Mouse (Mus musculus) heart, embryonic 16.5 days (tissue): ENCODE measurements around the gene P2rx3. TPM values are rescaled to one million over a fixed set of nuclear protein-coding genes. Genes with fewer than 3 reads are reported as not detected.

Experiments used
- ATAC-seq: fragments of 200-750 bp; cut with Nextera tagmentation; replicated peaks from 2 replicates; pipeline ENCODE4 v1.8.0; 2017; ENCODE audit warnings: moderate number of reproducible peaks; ENCODE audit not compliant: insufficient read depth, low FRiP score; ENCODE audit errors: extremely low read depth
- H3K27ac ChIP-seq: fragments of 300-500 bp; sonication (generic); 2 replicates; pipeline ENCODE4 v1.5.1; 2014; ENCODE audit warnings: mild to moderate bottlenecking, low read length, control low read depth, moderate library complexity
- H3K27me3 ChIP-seq: fragments of 300-500 bp; sonication (generic); 2 replicates; pipeline ENCODE4 v1.6.1; 2014; ENCODE audit warnings: low read length, mixed read lengths; ENCODE audit not compliant: control insufficient read depth, insufficient read depth
- H3K36me3 ChIP-seq: fragments of 300-500 bp; sonication (generic); 2 replicates; pipeline ENCODE4 v1.6.1; 2014; ENCODE audit not compliant: control insufficient read depth, insufficient read depth
- H3K4me1 ChIP-seq: fragments of 300-500 bp; sonication (generic); 2 replicates; pipeline ENCODE4 v1.6.1; 2014; ENCODE audit warnings: low read length, mixed read lengths; ENCODE audit not compliant: control insufficient read depth, insufficient read depth
- H3K4me2 ChIP-seq: fragments of 300-500 bp; sonication (generic); 2 replicates; pipeline ENCODE4 v1.6.1; 2014; ENCODE audit warnings: low read depth, mild to moderate bottlenecking, control low read depth, low read length
- H3K4me3 ChIP-seq: fragments of 300-500 bp; sonication (generic); 2 replicates; pipeline ENCODE4 v1.5.1; 2014; ENCODE audit warnings: mild to moderate bottlenecking, control low read depth, low read length
- H3K9ac ChIP-seq: fragments of 300-500 bp; sonication (generic); 2 replicates; pipeline ENCODE4 v1.6.1; 2014; ENCODE audit warnings: low read length, control low read depth
- H3K9me3 ChIP-seq: fragments of 300-500 bp; sonication (generic); replicated peaks from 2 replicates; pipeline ENCODE4 v1.6.1; 2016; ENCODE audit warnings: low read length; ENCODE audit not compliant: control insufficient read depth
- WGBS: fragments of 180-500 bp; shearing (Covaris S2); extraction: QIAGEN DNeasy Blood & Tissue Kit; methylation state at CpG from one replicate; pipeline ENCODE4 v1.1.7; 2014; 5-methylcytosine and 5-hydroxymethylcytosine counted together
- polyA plus RNA-seq: library from polyadenylated mRNA; unstranded; fragments of >200 nt; fragmentation: Nextera tagmentation; extraction: Ambion mirVana; gene quantifications from 2 replicates; pipeline ENCODE4 v1.2.1, GENCODE M21; 2015

Gene P2rx3
- polyA plus RNA-seq, 1 experiment from 2014 or later: 0.79 TPM

DNA sequence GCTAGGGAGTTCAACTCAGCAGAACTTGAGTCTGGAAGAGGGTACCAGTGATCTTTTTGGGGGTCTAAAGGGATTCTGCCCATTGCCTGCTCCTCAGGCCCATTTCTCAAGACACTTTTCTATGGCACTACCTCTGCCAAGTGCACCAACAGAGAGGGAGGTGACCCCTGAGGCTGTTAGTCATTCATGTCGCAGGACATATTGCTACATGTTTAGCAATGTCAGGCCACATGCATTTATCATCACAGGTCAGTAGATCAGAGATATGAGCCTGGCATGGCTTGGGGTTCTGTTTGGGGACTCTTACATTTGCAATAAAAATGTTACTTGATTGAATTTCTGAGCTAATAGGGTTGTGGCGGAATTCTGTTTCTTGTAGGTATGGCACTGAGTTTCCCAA is 61.7 kb downstream of the P2rx3 start:
- H3K36me3 ChIP-seq: no peaks in the 10 kb centered on the region
- H3K9ac ChIP-seq: no peak overlapping the region
- H3K4me2 ChIP-seq: no peak overlapping the region
- H3K4me1 ChIP-seq: no peaks in the 10 kb centered on the region
- no peak for ATAC-seq
- 85% methylated on average over 2 of the region's 2 CpGs for WGBS
- H3K4me3 ChIP-seq: no peak overlapping the region
- no peaks in the 10 kb centered on the region for H3K27me3 ChIP-seq
- no peaks in the 10 kb centered on the region for H3K9me3 ChIP-seq
- H3K27ac ChIP-seq: no peak overlapping the region

DNA sequence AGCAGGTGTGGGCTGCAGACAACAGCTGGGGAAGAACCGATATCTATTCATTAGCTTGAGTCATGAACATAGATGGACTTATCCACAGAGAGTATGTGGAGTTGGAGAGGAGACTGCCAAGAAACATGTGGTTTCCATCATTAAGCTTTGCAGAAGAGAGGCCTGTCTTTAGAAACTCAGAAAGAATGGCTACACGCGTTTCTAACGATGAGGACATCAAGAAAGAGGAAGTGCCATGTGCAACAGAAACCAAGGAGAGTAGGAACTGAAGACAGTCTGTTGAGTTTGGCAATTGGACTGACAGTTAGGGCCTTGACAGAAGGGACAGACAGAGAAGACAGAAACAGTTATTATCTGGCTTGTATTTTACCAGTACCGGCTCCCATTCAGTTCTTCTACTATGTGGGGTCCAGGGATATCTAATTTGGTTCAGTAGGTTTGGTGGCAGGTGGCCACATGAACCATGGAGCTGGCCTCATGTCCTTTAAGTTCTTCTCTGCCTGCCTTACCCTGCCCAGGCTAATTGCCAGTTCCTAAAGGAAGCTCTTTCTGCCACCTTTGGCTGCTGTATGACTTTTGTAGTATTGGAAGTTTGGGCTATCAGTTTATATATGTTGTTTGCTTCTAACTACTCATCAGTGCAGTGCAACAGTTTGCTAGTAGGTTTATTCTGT is 69.8 kb downstream of the P2rx3 start:
- Histone ChIP-seq H3K36me3 (no peaks in the 10 kb centered on the region), H3K4me1 (no peaks in the 10 kb centered on the region), H3K9ac (no peak overlapping the region), H3K9me3 (no peaks in the 10 kb centered on the region), H3K27me3 (no peaks in the 10 kb centered on the region), H3K27ac (no peak overlapping the region), H3K4me2 (no peak overlapping the region), H3K4me3 (no peak overlapping the region)
- ATAC-seq: no peak
- 72% methylated on average over 5 of the region's 5 CpGs for WGBS

DNA sequence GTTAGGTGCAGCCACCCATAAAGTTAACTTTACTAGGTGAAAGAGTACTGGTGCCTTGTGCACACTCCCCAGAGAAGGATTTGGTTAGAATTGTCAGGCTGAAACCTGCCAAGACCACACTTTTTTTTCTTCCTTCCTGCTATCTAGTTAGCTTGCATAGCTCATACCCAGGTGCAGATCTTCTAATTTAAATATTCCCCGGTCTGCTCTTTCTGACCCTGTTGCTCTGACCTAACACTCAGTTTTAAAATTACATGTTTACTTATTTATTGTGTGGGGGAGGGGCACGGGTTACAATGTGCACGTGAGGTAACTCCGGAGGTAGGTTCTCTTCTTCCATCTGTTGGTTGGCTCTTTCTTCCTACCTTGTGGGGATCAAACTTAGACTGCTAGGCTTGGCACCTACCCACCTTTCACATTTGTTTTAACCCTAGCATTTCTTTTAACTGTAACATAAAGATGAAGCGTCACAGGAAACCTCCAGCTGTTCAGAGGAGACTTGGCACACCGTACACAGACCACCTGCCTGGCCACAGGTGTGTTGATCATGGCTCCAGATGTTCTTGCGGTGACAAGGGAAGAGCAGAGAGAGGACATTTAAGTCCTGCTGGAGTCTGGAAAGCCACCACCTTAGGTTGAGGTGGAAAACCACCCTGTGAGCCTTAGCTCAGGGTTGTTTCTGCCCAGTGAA is 73.0 kb downstream of the P2rx3 start:
- Histone ChIP-seq H3K4me1 (no peaks in the 10 kb centered on the region), H3K27ac (no peak overlapping the region), H3K36me3 (no peaks in the 10 kb centered on the region), H3K27me3 (no peaks in the 10 kb centered on the region), H3K4me3 (no peak overlapping the region), H3K4me2 (no peak overlapping the region), H3K9me3 (no peaks in the 10 kb centered on the region), H3K9ac (no peak overlapping the region)
- WGBS: 83% methylated on average over 7 of the region's 7 CpGs
- ATAC-seq: no peak

DNA sequence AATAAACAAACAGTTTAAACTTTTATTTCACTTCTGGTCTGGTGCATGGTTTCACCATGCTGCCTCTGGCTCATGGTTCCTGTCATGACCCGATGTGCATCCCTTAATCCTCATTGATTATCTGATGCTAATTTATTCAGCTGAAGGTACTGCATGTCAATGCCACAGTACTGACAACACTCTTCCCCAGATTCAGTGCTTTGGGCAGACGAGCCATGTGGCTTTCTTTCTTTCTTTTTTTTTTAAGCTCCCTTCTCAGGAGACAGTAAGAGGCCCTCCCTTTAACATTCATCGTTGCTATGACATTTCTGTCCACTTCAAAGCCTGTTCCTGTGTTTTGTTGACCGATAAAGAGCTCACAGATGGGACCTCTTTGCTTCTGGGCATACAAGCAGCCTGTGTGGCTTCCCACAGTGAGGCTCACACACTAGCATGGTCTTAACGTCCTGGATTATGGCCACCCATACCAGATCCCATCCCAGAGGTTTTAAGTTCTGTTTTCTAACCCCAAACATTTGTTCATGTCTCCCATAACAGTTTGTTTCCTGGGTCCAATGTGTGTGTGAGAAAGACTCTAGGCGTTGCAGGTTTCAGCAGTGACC is 74.3 kb downstream of the P2rx3 start:
- no peak for ATAC-seq
- Histone ChIP-seq H3K27ac (no peak overlapping the region), H3K9me3 (no peaks in the 10 kb centered on the region), H3K27me3 (no peaks in the 10 kb centered on the region), H3K4me3 (no peak overlapping the region), H3K4me2 (no peak overlapping the region), H3K9ac (no peak overlapping the region), H3K4me1 (no peaks in the 10 kb centered on the region), H3K36me3 (no peaks in the 10 kb centered on the region)
- 40% methylated on average over 6 of the region's 6 CpGs for WGBS

DNA sequence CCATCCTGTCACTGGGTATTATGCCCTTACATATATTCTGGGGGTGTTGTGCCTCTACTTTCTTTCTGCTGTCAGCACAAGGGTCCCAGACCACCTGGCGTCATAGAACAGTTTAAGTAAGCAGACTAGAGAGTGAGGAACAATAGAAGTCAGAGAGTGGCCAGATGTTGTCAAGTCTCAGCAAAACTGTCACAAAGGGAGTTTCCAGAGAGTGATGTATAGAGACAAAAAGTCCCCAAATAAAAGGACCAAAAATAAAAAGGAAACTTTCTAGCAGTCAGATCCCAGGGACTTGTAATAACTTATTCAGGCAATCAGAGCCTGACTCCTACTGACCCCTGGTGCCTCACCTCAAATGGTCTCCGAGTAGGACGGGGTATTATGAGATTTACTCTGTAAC is 75.4 kb downstream of the P2rx3 start:
- no peaks in the 10 kb centered on the region for H3K4me1 ChIP-seq
- no peak overlapping the region for H3K9ac ChIP-seq
- no peaks in the 10 kb centered on the region for H3K9me3 ChIP-seq
- WGBS: 82% methylated on average over 3 of the region's 3 CpGs
- H3K4me3 ChIP-seq: no peak overlapping the region
- no peaks in the 10 kb centered on the region for H3K27me3 ChIP-seq
- H3K27ac ChIP-seq: no peak overlapping the region
- no peak overlapping the region for H3K4me2 ChIP-seq
- H3K36me3 ChIP-seq: peaks cover 7% of the 10 kb centered on the region; the same call in 1 of the 2 replicates
- no peak for ATAC-seq

DNA sequence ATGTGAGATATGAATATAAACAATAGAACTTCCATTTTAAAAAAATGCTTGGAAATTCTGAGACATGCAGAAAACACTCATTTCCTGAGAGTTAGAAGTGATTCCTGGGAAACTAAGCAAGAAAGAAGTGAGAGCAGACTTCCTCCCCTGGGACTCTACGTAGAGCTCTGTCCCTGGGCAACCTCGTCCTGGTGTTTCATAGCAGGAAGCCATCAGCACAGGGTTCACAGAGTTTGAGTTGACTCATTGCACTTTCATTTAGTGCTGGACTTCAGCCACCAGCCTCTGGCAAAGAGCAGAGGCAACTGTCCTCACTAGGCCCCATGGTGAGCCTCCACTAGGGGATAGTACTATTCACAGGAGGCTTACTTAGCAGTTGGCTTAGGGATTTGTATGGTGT is 76.0 kb downstream of the P2rx3 start:
- WGBS: 52% methylated on average over 2 of the region's 2 CpGs
- Histone ChIP-seq H3K4me1 (no peaks in the 10 kb centered on the region), H3K9me3 (no peaks in the 10 kb centered on the region), H3K27me3 (no peaks in the 10 kb centered on the region), H3K27ac (peak overlapping the region; percentile 65; the same call in 1 of the 2 replicates), H3K4me2 (no peak overlapping the region), H3K4me3 (no peak overlapping the region), H3K36me3 (peaks cover 9% of the 10 kb centered on the region; the same call in 1 of the 2 replicates), H3K9ac (no peak overlapping the region)
- ATAC-seq: peak; percentile 59

DNA sequence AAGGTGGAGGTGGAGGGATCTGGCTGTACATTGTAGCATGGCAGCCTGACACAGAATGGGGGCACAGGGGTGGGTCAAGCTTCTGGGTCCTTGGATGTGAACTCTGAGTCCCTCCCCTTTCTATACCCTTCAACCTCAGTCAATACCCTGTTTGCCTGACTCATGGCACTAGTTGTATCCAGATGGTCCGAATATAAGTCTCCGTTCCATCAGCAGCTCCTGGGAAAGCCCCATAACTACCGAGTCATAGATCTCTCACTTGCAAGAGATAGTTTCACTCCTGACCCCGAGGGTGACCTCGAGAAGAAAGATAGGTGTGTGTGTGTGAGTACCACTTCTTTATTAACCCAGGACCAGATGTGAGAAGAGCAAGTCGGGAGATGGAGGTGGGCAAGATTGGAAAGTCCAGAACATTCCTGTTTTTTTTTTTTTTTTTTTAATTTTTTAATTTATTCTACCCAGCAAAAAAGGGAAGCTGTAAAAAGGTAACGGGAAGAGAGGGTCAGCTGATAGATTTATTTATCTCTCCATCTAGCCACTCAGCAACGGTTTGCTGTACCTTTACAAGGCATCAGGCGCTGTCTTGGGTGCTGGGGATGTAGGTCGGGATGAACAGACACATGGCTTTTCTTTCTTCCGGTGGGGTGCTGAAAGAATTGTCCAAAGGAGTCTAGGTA is 78.5 kb downstream of the P2rx3 start:
- H3K36me3 ChIP-seq: peaks cover 17% of the 10 kb centered on the region
- ATAC-seq: no peak
- H3K27me3 ChIP-seq: no peaks in the 10 kb centered on the region
- H3K9ac ChIP-seq: no peak overlapping the region
- no peak overlapping the region for H3K4me3 ChIP-seq
- no peak overlapping the region for H3K4me2 ChIP-seq
- H3K27ac ChIP-seq: no peak overlapping the region
- H3K4me1 ChIP-seq: no peaks in the 10 kb centered on the region
- WGBS: 83% methylated on average over 11 of the region's 11 CpGs
- H3K9me3 ChIP-seq: no peaks in the 10 kb centered on the region

DNA sequence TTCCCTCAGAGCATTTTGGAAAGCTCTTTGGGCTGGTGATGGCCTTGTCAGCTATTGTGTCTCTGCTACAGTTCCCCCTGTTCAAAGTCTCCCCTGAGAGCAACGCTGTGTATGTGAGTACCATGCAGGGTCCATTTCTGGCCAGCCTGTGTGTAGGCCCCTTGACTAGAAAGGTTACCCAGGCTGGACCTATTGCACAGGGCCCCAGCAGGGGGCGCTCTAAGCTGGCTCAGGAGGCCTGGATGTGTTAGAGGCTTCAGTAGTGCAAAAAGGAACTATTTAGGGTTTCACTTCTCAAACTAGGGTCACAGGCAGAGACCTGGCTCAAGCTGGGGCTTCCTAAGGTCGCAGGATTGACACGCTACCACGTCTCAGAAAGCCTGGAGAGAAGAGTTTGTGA is 81.0 kb downstream of the P2rx3 start:
- H3K4me1 ChIP-seq: no peaks in the 10 kb centered on the region
- H3K27ac ChIP-seq: no peak overlapping the region
- peaks cover 23% of the 10 kb centered on the region for H3K36me3 ChIP-seq
- H3K4me3 ChIP-seq: no peak overlapping the region
- H3K9ac ChIP-seq: no peak overlapping the region
- WGBS: 55% methylated on average over 5 of the region's 5 CpGs
- no peak overlapping the region for H3K4me2 ChIP-seq
- H3K27me3 ChIP-seq: no peaks in the 10 kb centered on the region
- no peak for ATAC-seq
- H3K9me3 ChIP-seq: no peaks in the 10 kb centered on the region

DNA sequence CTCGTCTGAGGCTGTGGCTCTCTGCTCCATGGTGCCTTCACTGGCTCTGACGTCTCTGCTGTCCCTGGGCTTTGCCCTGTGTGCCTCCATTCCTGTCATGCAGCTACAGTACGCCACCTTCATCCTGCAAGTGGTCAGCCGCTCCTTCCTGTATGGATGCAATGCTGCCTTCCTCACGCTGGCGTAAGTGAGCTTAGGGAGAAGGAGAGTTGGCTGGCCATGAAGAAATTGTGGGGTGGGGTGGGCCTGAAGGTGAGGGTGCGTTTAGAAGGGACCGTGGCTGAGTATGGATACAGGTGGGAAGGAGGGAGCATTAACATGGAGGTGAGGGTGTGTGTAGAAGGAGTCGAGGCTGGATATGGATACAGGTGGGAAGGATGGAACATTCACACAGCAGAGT is 81.8 kb downstream of the P2rx3 start:
- Histone ChIP-seq H3K27me3 (no peaks in the 10 kb centered on the region), H3K4me2 (no peak overlapping the region), H3K9ac (no peak overlapping the region), H3K4me1 (no peaks in the 10 kb centered on the region), H3K4me3 (no peak overlapping the region), H3K36me3 (peaks cover 28% of the 10 kb centered on the region), H3K9me3 (no peaks in the 10 kb centered on the region), H3K27ac (no peak overlapping the region)
- ATAC-seq: no peak
- 82% methylated on average over 9 of the region's 9 CpGs for WGBS
